ENCODE assay signal across 8 mouse cellular contexts in the genomic region with DNA sequence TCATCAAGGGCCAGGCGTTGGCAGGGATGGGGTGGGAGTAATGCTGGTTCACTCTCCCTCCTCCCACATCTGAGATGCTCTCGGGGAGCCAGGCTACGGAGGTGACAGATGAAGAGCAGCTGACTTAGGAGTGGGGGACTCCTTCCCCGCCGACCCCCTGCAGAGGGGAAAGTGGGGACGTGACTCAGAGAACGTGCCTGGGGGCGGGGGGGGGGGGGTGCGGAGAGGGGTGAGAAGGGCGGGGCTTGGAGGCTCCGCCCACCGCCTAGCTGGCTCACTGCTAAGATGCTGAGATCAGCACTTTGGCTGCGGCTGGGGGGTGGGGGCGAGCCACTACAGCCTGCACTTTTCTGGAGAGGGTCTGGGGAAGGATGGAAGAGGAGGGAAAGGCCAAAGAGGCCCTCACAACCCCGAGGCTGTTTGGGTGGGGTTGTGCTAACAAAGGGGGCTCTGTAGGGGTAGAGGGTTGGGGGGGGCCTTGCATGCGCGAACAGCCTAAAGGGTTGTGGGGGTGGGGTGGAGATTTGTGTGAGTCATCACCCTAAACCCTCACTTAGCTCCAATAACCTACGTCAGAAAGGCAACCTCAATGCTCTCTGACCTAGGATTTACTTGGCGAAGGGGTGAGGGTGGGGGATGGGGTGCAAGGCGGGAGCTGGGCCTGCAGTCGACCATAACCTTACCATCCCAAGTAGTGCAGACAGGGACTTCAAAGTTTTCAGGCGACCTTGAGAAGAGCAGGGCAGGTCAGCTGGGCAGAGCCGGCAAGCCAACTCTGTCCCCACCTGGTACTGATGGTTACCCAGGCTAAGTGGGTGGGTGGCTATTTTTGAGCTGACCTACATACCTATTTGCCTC. TPM values are rescaled to one million over a fixed set of nuclear protein-coding genes. Genes with fewer than 3 reads are reported as not detected.
DNase-seq lines count a peak whose midpoint lies in the region; ATAC-seq and TF ChIP-seq lines count a peak whose summit lies in the region.

No protein-coding gene starts in this region.

- TF ChIP-seq CTCF in spleen, adult 2 months (IDR thresholded peaks at IDR 0.05; ENCODE audit: extremely low read depth, insufficient read depth, insufficient read length, insufficient replicate concordance), result no peak
- no peak for TF ChIP-seq CTCF in intestine, postnatal 0 days (IDR thresholded peaks at IDR 0.05; ENCODE audit: low read depth)

- peak overlapping the region; percentile 35; the same call in 1 of the 2 replicates for H3K4me2 ChIP-seq in forebrain, embryonic 11.5 days (ENCODE audit: low read depth, low read length, severe bottlenecking)
- peak overlapping the region; percentile 40 for H3K4me2 ChIP-seq in intestine, postnatal 0 days (replicated peaks; ENCODE audit: low read depth)
- H3K4me2 ChIP-seq in neural tube, embryonic 11.5 days (ENCODE audit: low read depth), result peak overlapping the region; percentile 36

- peaks cover 4% of the 10 kb centered on the region; the same call in 1 of the 2 replicates for H3K4me1 ChIP-seq in spleen, adult 2 months (ENCODE audit: control insufficient read depth, insufficient read depth, insufficient read length)
- H3K4me1 ChIP-seq in forebrain, embryonic 11.5 days (replicated peaks; ENCODE audit: control insufficient read depth, insufficient read depth, low read length), result peaks cover 15% of the 10 kb centered on the region
- 0 out of 2 replicates have a peak, but pooled peaks cover 6% of the 10 kb centered on the region for H3K4me1 ChIP-seq in intestine, postnatal 0 days (replicated peaks; ENCODE audit: control insufficient read depth, insufficient read depth, low read length)
- H3K4me1 ChIP-seq in neural tube, embryonic 11.5 days (ENCODE audit: control insufficient read depth, insufficient read depth, low read length), result peaks cover 16% of the 10 kb centered on the region

- H3K27me3 ChIP-seq in spleen, adult 2 months (ENCODE audit: control insufficient read depth, insufficient read depth, low read length), result no peaks in the 10 kb centered on the region
- H3K27me3 ChIP-seq in forebrain, embryonic 11.5 days (ENCODE audit: control insufficient read depth, insufficient read depth, low read length), result no peaks in the 10 kb centered on the region
- no peaks in the 10 kb centered on the region for H3K27me3 ChIP-seq in intestine, postnatal 0 days (replicated peaks; ENCODE audit: control insufficient read depth, insufficient read depth, low read length)
- H3K27me3 ChIP-seq in neural tube, embryonic 11.5 days (ENCODE audit: control insufficient read depth, insufficient read depth, low read length), result no peaks in the 10 kb centered on the region

- no peak overlapping the region for H3K4me3 ChIP-seq in spleen, adult 2 months (ENCODE audit: extremely low read depth, insufficient read depth, insufficient read length)
- 0 out of 2 replicates have a peak overlapping the region, but pooled peaks have one; percentile 6 for H3K4me3 ChIP-seq in forebrain, embryonic 11.5 days (ENCODE audit: low read depth, low read length)
- H3K4me3 ChIP-seq in intestine, postnatal 0 days (ENCODE audit: low read depth, low read length), result no peak overlapping the region
- H3K4me3 ChIP-seq in neural tube, embryonic 11.5 days (ENCODE audit: low read depth, low read length), result no peak overlapping the region

- DNase-seq in spleen, adult 2 months (ENCODE audit: low read depth in 1 of 2, low spot score in 2 of 2), result no peak
- no peak for DNase-seq in spleen, postnatal 4 days (ENCODE audit: low spot score in 2 of 2)
- DNase-seq in forebrain, embryonic 11.5 days (ENCODE audit: low spot score), result peak; percentile 89
- DNase-seq in neural tube, embryonic 11.5 days (ENCODE audit: low spot score), result peak; percentile 80
- no peak for DNase-seq in urinary bladder, postnatal 14 days (ENCODE audit: low spot score)
- DNase-seq in ovary, postnatal 36 days (ENCODE audit: low spot score), result no peak
- no peak for DNase-seq in left cerebral cortex, adult 11 months (ENCODE audit: low spot score)

- H3K9ac ChIP-seq in forebrain, embryonic 11.5 days (ENCODE audit: low read length), result peak overlapping the region; percentile 39
- H3K9ac ChIP-seq in intestine, postnatal 0 days (ENCODE audit: low read depth, low read length), result no peak overlapping the region
- H3K9ac ChIP-seq in neural tube, embryonic 11.5 days (ENCODE audit: low read length), result peak overlapping the region; percentile 35

- H3K27ac ChIP-seq in spleen, adult 2 months (ENCODE audit: insufficient read depth, low read length), result peak overlapping the region; percentile 48; the same call in 1 of the 2 replicates
- peak overlapping the region; percentile 81 for H3K27ac ChIP-seq in forebrain, embryonic 11.5 days (ENCODE audit: low read depth, low read length)
- no peak overlapping the region; the same call in 1 of the 2 replicates for H3K27ac ChIP-seq in intestine, postnatal 0 days (ENCODE audit: low read depth, low read length)
- H3K27ac ChIP-seq in neural tube, embryonic 11.5 days (ENCODE audit: low read depth, low read length), result peak overlapping the region; percentile 84

- no peaks in the 10 kb centered on the region for H3K36me3 ChIP-seq in spleen, adult 2 months (ENCODE audit: control insufficient read depth, insufficient read depth, low read length)
- H3K36me3 ChIP-seq in forebrain, embryonic 11.5 days (ENCODE audit: control insufficient read depth, insufficient read depth, low read length), result no peaks in the 10 kb centered on the region
- no peaks in the 10 kb centered on the region for H3K36me3 ChIP-seq in intestine, postnatal 0 days (ENCODE audit: control insufficient read depth, insufficient read depth)
- H3K36me3 ChIP-seq in neural tube, embryonic 11.5 days (ENCODE audit: control insufficient read depth, insufficient read depth, low read length), result no peaks in the 10 kb centered on the region

- no peak for TF ChIP-seq POLR2A in spleen, adult 2 months (IDR thresholded peaks at IDR 0.05; ENCODE audit: low read depth, low read length)

- H3K9me3 ChIP-seq in forebrain, embryonic 11.5 days (ENCODE audit: control insufficient read depth, low read length), result no peaks in the 10 kb centered on the region
- H3K9me3 ChIP-seq in intestine, postnatal 0 days (ENCODE audit: control insufficient read depth), result no peaks in the 10 kb centered on the region
- H3K9me3 ChIP-seq in neural tube, embryonic 11.5 days (ENCODE audit: control insufficient read depth, low read length), result 0 out of 2 replicates have a peak, but pooled peaks cover 2% of the 10 kb centered on the region

- ATAC-seq in forebrain, embryonic 11.5 days (replicated peaks; ENCODE audit: low FRiP score), result peak; percentile 88
- ATAC-seq in intestine, postnatal 0 days, result no peak
- ATAC-seq in neural tube, embryonic 11.5 days (ENCODE audit: insufficient read depth, low FRiP score, low TSS enrichment), result peak; percentile 70

- 34% methylated on average over 22 of the region's 23 CpGs for WGBS in spleen, adult 2 months
- WGBS in forebrain, embryonic 11.5 days, result 5% methylated on average over 16 of the region's 23 CpGs
- 17% methylated on average over 19 of the region's 23 CpGs for WGBS in intestine, postnatal 0 days
- WGBS in neural tube, embryonic 11.5 days, result 5% methylated on average over 19 of the region's 23 CpGs

RNA-seq across cellular contexts. Expression of a gene that starts 13.1 kb away (rescaled TPM):
- 152 and 168 TPM in 2 replicates for polyA plus RNA-seq in spleen, adult 2 months (2012; rRNA removed)
- polyA plus RNA-seq in forebrain, embryonic 11.5 days (2014; fragmentation: Nextera tagmentation; extraction: Ambion mirVana), result 7.4 and 9.5 TPM in 2 replicates
- 11.5 and 17.8 TPM in 2 replicates for polyA plus RNA-seq in intestine, postnatal 0 days (2015; fragmentation: Nextera tagmentation; extraction: Ambion mirVana)
- 5.2 and 7.0 TPM in 2 replicates for polyA plus RNA-seq in neural tube, embryonic 11.5 days (2014; fragmentation: Nextera tagmentation; extraction: Ambion mirVana)

RNA-seq across cellular contexts. Expression of a gene that starts 37.9 kb away (rescaled TPM):
- polyA plus RNA-seq in spleen, adult 2 months (2012; rRNA removed), result 11.9 and 12.0 TPM in 2 replicates
- 35.8 and 38.4 TPM in 2 replicates for polyA plus RNA-seq in forebrain, embryonic 11.5 days (2014; fragmentation: Nextera tagmentation; extraction: Ambion mirVana)
- polyA plus RNA-seq in intestine, postnatal 0 days (2015; fragmentation: Nextera tagmentation; extraction: Ambion mirVana), result 28.7 TPM in 2 replicates
- polyA plus RNA-seq in neural tube, embryonic 11.5 days (2014; fragmentation: Nextera tagmentation; extraction: Ambion mirVana), result 34.9 and 35.4 TPM in 2 replicates

RNA-seq across cellular contexts. Expression of a gene that starts 38.2 kb away (rescaled TPM):
- polyA plus RNA-seq in spleen, adult 2 months (2012; rRNA removed), result 55.4 and 62.1 TPM in 2 replicates
- polyA plus RNA-seq in forebrain, embryonic 11.5 days (2014; fragmentation: Nextera tagmentation; extraction: Ambion mirVana), result 94.6 and 99.4 TPM in 2 replicates
- 98.4 and 100 TPM in 2 replicates for polyA plus RNA-seq in intestine, postnatal 0 days (2015; fragmentation: Nextera tagmentation; extraction: Ambion mirVana)
- polyA plus RNA-seq in neural tube, embryonic 11.5 days (2014; fragmentation: Nextera tagmentation; extraction: Ambion mirVana), result 89.1 and 90.4 TPM in 2 replicates

Comparison
In these comparisons a context has a peak if more than half of its experiments do, and no peak if none do; other contexts are left out.
1. DNase-seq: peak in forebrain, embryonic 11.5 days (single experiment) and neural tube, embryonic 11.5 days (single experiment); none in spleen, adult 2 months (0 of 2), spleen, postnatal 4 days (0 of 2), urinary bladder, postnatal 14 days (single experiment), ovary, postnatal 36 days (single experiment) and left cerebral cortex, adult 11 months (single experiment).
2. Peak in every context shown above with its lines, with median percentiles within 50 percentile points of each other: H3K4me2 ChIP-seq.